ENCODE assay signal across 14 mouse cellular contexts in the genomic region with DNA sequence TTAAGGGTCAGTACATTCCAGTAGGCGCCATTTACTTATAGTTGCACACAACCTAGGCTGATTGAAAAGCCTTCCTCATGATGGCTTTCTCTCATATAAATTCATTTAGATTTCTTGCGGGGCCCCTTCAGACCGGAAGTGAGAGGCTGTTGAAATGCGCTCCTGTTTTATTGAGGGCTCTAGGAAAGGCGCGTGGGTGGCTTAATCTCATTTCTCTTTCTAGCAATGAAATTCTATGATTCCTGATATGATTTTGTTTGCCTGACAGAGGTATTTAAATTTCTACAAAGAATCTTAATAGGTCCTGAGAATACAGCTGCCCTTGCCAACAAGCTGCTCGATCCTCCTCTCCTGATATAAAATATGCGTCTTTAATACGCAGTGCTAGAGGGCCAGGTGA. TPM values are rescaled to one million over a fixed set of nuclear protein-coding genes. Genes with fewer than 3 reads are reported as not detected.
DNase-seq lines count a peak whose midpoint lies in the region; ATAC-seq lines count a peak whose summit lies in the region.
"Had no signal": no experiment of that assay in that cellular context is flagged by ENCODE, and none has a peak within 500 bp of the region (broad histone marks: within the 10 kb centered on the region; RNA-seq: fewer than 3 reads in every experiment).

No protein-coding gene starts in this region.

- 51% methylated on average over 9 of the region's 9 CpGs for WGBS in embryonic facial prominence, embryonic 14.5 days
- 70% methylated on average over 9 of the region's 9 CpGs for WGBS in hindbrain, embryonic 12.5 days
- WGBS in midbrain, embryonic 13.5 days, result 48% methylated on average over 9 of the region's 9 CpGs

- peak overlapping the region; percentile 27 for H3K9ac ChIP-seq in embryonic facial prominence, embryonic 14.5 days (ENCODE audit: low read depth, low read length)
- peak overlapping the region; percentile 96 for H3K9ac ChIP-seq in hindbrain, embryonic 12.5 days
- H3K9ac ChIP-seq in midbrain, embryonic 13.5 days (replicated peaks), result peak overlapping the region; percentile 100
- H3K9ac ChIP-seq: liver, embryonic 14.5 days had no signal

- H3K36me3 ChIP-seq in embryonic facial prominence, embryonic 14.5 days (ENCODE audit: control insufficient read depth, insufficient read depth, low read length), result peaks cover 50% of the 10 kb centered on the region
- H3K36me3 ChIP-seq in hindbrain, embryonic 12.5 days, result peaks cover 41% of the 10 kb centered on the region
- peaks cover 32% of the 10 kb centered on the region for H3K36me3 ChIP-seq in midbrain, embryonic 13.5 days

- no peaks in the 10 kb centered on the region for H3K9me3 ChIP-seq in embryonic facial prominence, embryonic 14.5 days (ENCODE audit: control insufficient read depth, low read length)
- H3K9me3 ChIP-seq in hindbrain, embryonic 12.5 days (replicated peaks), result no peaks in the 10 kb centered on the region
- H3K9me3 ChIP-seq in midbrain, embryonic 13.5 days, result no peaks in the 10 kb centered on the region

- no peaks in the 10 kb centered on the region for H3K27me3 ChIP-seq in embryonic facial prominence, embryonic 14.5 days (replicated peaks; ENCODE audit: control insufficient read depth, insufficient read depth, low read length)
- H3K27me3 ChIP-seq in hindbrain, embryonic 12.5 days, result no peaks in the 10 kb centered on the region
- no peaks in the 10 kb centered on the region for H3K27me3 ChIP-seq in midbrain, embryonic 13.5 days

- H3K4me3 ChIP-seq in embryonic facial prominence, embryonic 14.5 days (ENCODE audit: low read depth, low read length), result peak overlapping the region; percentile 94
- peak overlapping the region; percentile 97 for H3K4me3 ChIP-seq in hindbrain, embryonic 12.5 days
- peak overlapping the region; percentile 97 for H3K4me3 ChIP-seq in midbrain, embryonic 13.5 days (replicated peaks)

- no peak for ATAC-seq in embryonic facial prominence, embryonic 14.5 days (ENCODE audit: low read depth)
- no peak for ATAC-seq in hindbrain, embryonic 12.5 days (ENCODE audit: low FRiP score)
- ATAC-seq in midbrain, embryonic 13.5 days, result no peak

- H3K27ac ChIP-seq in embryonic facial prominence, embryonic 14.5 days (replicated peaks; ENCODE audit: low read depth, low read length), result 0 out of 2 replicates have a peak overlapping the region, but pooled peaks have one; percentile 30
- peak overlapping the region; percentile 68; the same call in 1 of the 2 replicates for H3K27ac ChIP-seq in hindbrain, embryonic 12.5 days
- peak overlapping the region; percentile 74 for H3K27ac ChIP-seq in midbrain, embryonic 13.5 days
- H3K27ac ChIP-seq: liver, embryonic 14.5 days had no signal

- peaks cover 73% of the 10 kb centered on the region for H3K4me1 ChIP-seq in embryonic facial prominence, embryonic 14.5 days (ENCODE audit: control insufficient read depth, insufficient read depth, low read length)
- peaks cover 90% of the 10 kb centered on the region for H3K4me1 ChIP-seq in hindbrain, embryonic 12.5 days
- H3K4me1 ChIP-seq in midbrain, embryonic 13.5 days (replicated peaks), result peaks cover 95% of the 10 kb centered on the region

- DNase-seq in brain, adult 2 months (ENCODE audit: low read depth, low spot score), result peak; percentile 49
- DNase-seq in embryonic facial prominence, embryonic 14.5 days (ENCODE audit: low spot score), result no peak
- no peak for DNase-seq in heart, adult 11 months
- DNase-seq in urinary bladder, postnatal 36 days (ENCODE audit: low spot score in 2 of 2), result no peak
- DNase-seq in embryo, embryonic 10 days (ENCODE audit: low spot score), result no peak
- DNase-seq in lung, postnatal 14 days, result no peak
- DNase-seq: adrenal gland, postnatal 14 days; cerebellum, postnatal 14 days; kidney, adult 11 months; lung, postnatal 36 days; thymus, adult 18-20 months had no signal

- H3K4me2 ChIP-seq in embryonic facial prominence, embryonic 14.5 days (ENCODE audit: low read depth, low read length), result peak overlapping the region; percentile 97
- H3K4me2 ChIP-seq in hindbrain, embryonic 12.5 days (replicated peaks), result peak overlapping the region; percentile 99
- peak overlapping the region; percentile 100 for H3K4me2 ChIP-seq in midbrain, embryonic 13.5 days (replicated peaks)

RNA-seq across cellular contexts. Expression of a gene that starts 8.7 kb away (rescaled TPM):
- polyA plus RNA-seq in embryonic facial prominence, embryonic 14.5 days (2014; fragmentation: Nextera tagmentation; extraction: Ambion mirVana), result 29.1 and 33.3 TPM in 2 replicates
- 61.0 and 62.7 TPM in 2 replicates for polyA plus RNA-seq in hindbrain, embryonic 12.5 days (2016; fragmentation: Nextera tagmentation; extraction: Ambion mirVana)
- 60.2 and 73.1 TPM in 2 replicates for polyA plus RNA-seq in midbrain, embryonic 13.5 days (2015; fragmentation: Nextera tagmentation; extraction: Ambion mirVana)

Comparison
In these comparisons a context has a peak if more than half of its experiments do, and no peak if none do; other contexts are left out.
1. H3K9ac ChIP-seq: peak in every context shown above with its lines; median percentile 100 in midbrain, embryonic 13.5 days; 96 in hindbrain, embryonic 12.5 days; 27 in embryonic facial prominence, embryonic 14.5 days.